Mouse (Mus musculus): ENCODE results near the gene Tsga10ip. TPM values are rescaled to one million over a fixed set of nuclear protein-coding genes. Genes with fewer than 3 reads are reported as not detected.
"Not testable (repeated sequence)": the region's sequence is repeated elsewhere in the genome, so short reads cannot be mapped to it uniquely, and the experiment has no call there.

The Tsga10ip gene
- polyA plus RNA-seq, 1 experiment from 2014 or later, result not detected

DNA sequence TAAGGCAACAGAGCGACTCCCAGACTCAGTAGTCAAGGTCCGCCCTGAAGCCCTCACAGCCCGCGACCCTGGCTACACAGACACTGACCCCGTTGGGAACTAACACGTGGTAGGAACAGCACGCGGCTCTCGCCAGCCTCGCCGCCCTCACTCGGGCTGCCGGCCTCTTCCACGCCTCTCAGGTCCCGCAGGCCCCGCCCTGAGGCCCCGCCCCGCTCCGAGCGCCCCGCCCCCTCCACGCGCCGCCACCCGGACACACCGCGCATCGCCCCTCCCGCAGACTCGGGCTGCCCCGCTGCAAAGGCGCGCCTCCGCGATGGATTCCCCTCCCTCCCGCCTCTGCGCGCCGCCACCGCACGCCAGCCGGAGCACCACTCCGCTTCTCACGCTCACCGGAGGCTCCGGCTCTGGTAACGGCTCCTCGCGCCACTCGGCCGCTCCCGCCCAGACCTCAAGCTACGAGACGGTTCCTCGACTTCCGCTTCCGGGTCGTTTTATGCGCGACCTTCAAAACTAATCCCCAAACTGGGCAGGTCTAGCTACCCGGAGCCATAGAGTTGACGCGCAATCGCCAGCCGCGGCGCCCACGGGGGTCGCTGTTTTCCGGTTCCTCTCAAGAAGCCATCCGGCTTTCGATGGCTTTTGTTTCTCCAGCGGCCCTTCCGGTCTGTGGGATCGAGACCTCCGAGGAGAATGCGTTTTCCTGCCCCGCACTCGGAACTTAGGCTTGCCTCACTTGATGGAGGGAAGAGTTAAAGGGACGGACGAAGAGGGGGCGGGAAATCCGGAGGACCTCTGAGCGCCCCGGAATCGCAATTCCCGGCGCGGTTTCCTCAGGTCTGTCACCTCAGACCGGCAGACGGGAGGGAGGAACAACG lies 35.9 kb downstream of the Tsga10ip start, which contains the start of gene Eif1ad:
Gene Eif1ad (plus strand): TSS at position 567 of the 878 bp plus-strand sequence.
- Histone ChIP-seq H3K27ac (ENCODE audit: low read length) (peak within 1 kb of the TSS; percentile 96), H3K4me1 (replicated peaks; ENCODE audit: control insufficient read depth, insufficient read depth, low read length) (peaks cover 22% of the 10 kb centered on the region), H3K36me3 (ENCODE audit: control insufficient read depth, insufficient read depth) (peaks cover 22% of the 10 kb centered on the region), H3K4me3 (replicated peaks; ENCODE audit: low read length) (peak within 1 kb of the TSS; percentile 92), H3K9me3 (ENCODE audit: control insufficient read depth, low read length) (no peaks in the 10 kb centered on the region), H3K27me3 (replicated peaks; ENCODE audit: control insufficient read depth, insufficient read depth, low read length) (no peaks in the 10 kb centered on the region), H3K4me2 (ENCODE audit: low read length) (peak within 1 kb of the TSS; percentile 96), H3K9ac (replicated peaks; ENCODE audit: low read depth, low read length) (peak within 1 kb of the TSS; percentile 76)
- peak; percentile 97 for ATAC-seq
- WGBS, result under 1% methylated on average over 86 of the region's 92 CpGs

DNA sequence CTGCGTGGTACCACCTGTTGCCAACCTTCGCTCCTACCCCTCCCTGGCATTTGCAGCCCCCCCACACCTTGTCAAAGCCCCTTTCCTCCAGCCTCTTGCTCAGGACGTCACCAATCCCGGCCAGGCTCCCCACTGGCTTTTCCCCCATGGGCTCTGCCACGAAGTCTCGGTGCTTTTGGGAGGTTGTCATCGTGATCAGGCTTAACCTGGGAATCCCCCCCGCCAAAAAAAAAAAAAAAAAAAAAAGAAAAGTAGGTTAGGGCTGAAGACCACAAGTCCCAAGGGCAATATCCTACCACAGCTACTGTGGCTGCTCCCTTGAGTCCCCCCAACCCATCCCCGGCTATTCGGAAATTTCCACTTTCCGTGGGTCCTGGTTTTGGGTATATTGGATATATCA lies 36.6 kb downstream of the Tsga10ip start:
- Histone ChIP-seq H3K27ac (ENCODE audit: low read length) (no peak overlapping the region), H3K9ac (replicated peaks; ENCODE audit: low read depth, low read length) (peak overlapping the region; percentile 76), H3K4me1 (replicated peaks; ENCODE audit: control insufficient read depth, insufficient read depth, low read length) (peaks cover 22% of the 10 kb centered on the region), H3K4me2 (ENCODE audit: low read length) (peak overlapping the region; percentile 96), H3K4me3 (replicated peaks; ENCODE audit: low read length) (peak overlapping the region; percentile 92), H3K27me3 (replicated peaks; ENCODE audit: control insufficient read depth, insufficient read depth, low read length) (no peaks in the 10 kb centered on the region), H3K9me3 (ENCODE audit: control insufficient read depth, low read length) (no peaks in the 10 kb centered on the region), H3K36me3 (ENCODE audit: control insufficient read depth, insufficient read depth) (peaks cover 18% of the 10 kb centered on the region)
- 11% methylated on average over 11 of the region's 11 CpGs for WGBS
- ATAC-seq, result no peak

DNA sequence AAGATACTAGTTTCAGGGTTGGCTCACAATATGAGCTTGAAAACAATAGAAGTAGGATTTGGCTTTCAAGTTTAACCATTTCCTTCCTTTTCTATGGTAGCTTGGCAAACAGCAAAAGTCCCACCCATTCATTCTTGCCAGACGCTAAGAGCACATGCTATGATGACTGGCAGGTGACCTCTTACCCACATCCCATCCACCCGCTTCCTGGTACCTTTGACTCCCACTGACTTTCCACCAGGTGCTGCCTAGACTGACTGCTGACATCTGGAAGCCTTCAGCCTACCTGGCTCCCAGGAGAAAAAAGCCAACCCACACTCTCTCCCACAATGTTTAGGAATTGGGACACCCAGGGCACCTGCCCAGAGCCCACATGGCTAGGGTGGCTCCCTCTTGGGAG lies 38.2 kb downstream of the Tsga10ip start:
- Histone ChIP-seq H3K4me2 (ENCODE audit: low read length) (no peak overlapping the region), H3K4me3 (replicated peaks; ENCODE audit: low read length) (no peak overlapping the region), H3K4me1 (replicated peaks; ENCODE audit: control insufficient read depth, insufficient read depth, low read length) (peaks cover 22% of the 10 kb centered on the region), H3K9me3 (ENCODE audit: control insufficient read depth, low read length) (no peaks in the 10 kb centered on the region), H3K36me3 (ENCODE audit: control insufficient read depth, insufficient read depth) (peaks cover 5% of the 10 kb centered on the region), H3K27ac (ENCODE audit: low read length) (no peak overlapping the region), H3K9ac (replicated peaks; ENCODE audit: low read depth, low read length) (no peak overlapping the region), H3K27me3 (replicated peaks; ENCODE audit: control insufficient read depth, insufficient read depth, low read length) (no peaks in the 10 kb centered on the region)
- 93% methylated on average over 2 of the region's 2 CpGs for whole genome bisulfite sequencing
- no peak for ATAC-seq

DNA sequence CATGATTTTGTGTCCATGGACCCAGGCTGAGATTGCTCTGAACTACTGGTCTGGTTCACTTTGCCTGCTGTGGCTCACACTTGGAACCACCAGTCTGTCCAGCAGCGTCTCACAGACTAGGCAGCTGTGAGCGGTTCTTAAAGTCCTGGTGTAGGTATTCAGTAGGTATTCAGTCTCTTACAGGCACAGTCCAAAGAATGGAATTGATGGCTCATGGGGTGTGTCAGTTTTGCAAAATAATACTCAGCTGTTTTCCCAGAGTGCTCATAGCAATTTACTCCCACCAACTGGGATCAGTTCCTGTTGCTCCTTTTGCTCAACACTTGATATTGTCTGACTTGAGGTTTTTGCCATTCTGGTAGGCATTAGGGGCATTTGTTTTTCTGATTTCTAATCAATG lies 40.1 kb downstream of the Tsga10ip start:
- no peak for ATAC-seq
- WGBS, result 87% methylated on average over 2 of the region's 2 CpGs
- H3K27ac ChIP-seq (ENCODE audit: low read length), result no peak overlapping the region
- no peaks in the 10 kb centered on the region for H3K36me3 ChIP-seq (ENCODE audit: control insufficient read depth, insufficient read depth)
- no peaks in the 10 kb centered on the region for H3K27me3 ChIP-seq (replicated peaks; ENCODE audit: control insufficient read depth, insufficient read depth, low read length)
- H3K9me3 ChIP-seq (ENCODE audit: control insufficient read depth, low read length), result no peaks in the 10 kb centered on the region
- H3K4me2 ChIP-seq (ENCODE audit: low read length), result no peak overlapping the region
- H3K9ac ChIP-seq (replicated peaks; ENCODE audit: low read depth, low read length), result no peak overlapping the region
- H3K4me1 ChIP-seq (replicated peaks; ENCODE audit: control insufficient read depth, insufficient read depth, low read length), result peaks cover 7% of the 10 kb centered on the region
- no peak overlapping the region for H3K4me3 ChIP-seq (replicated peaks; ENCODE audit: low read length)

DNA sequence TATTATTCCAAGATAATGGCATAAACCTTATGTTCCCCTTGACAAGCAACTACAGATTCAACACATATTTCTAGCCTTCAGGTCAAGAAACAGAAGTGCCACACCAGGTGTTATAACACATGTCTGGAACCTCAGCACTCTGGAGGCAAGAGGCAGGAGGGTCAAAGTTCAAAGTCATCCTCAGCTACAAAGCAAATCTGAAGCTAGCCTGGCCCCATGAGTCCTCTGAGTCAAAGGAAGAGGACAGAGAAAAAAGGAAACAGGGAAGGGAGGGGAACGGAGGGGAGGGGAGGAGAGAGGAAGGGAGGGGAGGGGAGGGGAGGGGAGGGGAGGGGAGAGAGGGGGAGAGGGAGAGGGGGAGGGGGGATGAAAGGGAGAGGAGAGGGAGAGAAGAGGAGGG lies 46.2 kb downstream of the Tsga10ip start:
- Histone ChIP-seq H3K4me3 (replicated peaks; ENCODE audit: low read length) (no peak overlapping the region), H3K9me3 (ENCODE audit: control insufficient read depth, low read length) (no peaks in the 10 kb centered on the region), H3K9ac (replicated peaks; ENCODE audit: low read depth, low read length) (no peak overlapping the region), H3K4me1 (replicated peaks; ENCODE audit: control insufficient read depth, insufficient read depth, low read length) (no peaks in the 10 kb centered on the region), H3K27ac (ENCODE audit: low read length) (no peak overlapping the region), H3K4me2 (ENCODE audit: low read length) (no peak overlapping the region), H3K27me3 (replicated peaks; ENCODE audit: control insufficient read depth, insufficient read depth, low read length) (no peaks in the 10 kb centered on the region), H3K36me3 (ENCODE audit: control insufficient read depth, insufficient read depth) (no peaks in the 10 kb centered on the region)
- ATAC-seq, result no peak
- no CpG with 5 or more reads among the region's 1 CpGs for WGBS

DNA sequence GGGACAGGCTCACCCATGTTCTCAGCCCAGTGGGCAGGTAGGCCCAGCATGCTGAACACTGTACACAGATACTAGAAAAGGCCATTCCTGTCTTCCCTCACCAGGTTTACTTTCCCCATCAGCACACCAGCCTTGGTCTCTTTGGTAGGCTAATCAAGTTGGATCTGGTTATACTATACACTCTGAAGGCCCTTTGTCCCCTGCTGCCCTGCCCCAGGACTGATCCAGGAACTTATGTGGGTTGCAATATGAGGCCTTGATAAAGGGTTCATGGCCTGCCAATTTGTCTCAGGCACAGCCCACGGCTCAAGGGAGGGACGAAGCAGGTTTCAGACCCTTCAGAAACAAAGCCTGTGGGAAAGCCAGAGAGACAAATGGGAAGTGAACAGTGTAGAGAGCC lies 48.7 kb downstream of the Tsga10ip start:
- 76% methylated on average over 2 of the region's 2 CpGs for WGBS
- no peak for ATAC-seq

DNA sequence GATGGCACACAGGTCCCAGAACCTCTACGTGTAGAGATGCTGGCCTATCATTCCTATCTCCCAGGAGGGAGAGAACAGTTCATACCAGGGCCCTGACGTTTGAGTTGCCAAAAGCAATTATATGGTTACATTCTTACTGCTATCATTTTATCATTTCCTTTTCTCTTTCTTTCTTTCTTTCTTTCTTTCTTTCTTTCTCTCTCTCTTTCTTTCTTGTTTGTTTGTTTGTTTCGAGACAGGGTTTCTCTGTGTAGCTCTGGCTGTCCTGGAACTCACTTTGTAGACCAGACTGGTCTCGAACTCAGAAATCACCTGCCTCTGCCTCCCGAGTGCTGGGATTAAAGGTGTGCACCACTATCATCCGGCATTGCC lies 52.8 kb downstream of the Tsga10ip start, which contains the start of gene Cst6:
Gene Cst6 (minus strand): TSS at position 73 of the 372 bp plus-strand sequence.
- H3K27ac ChIP-seq (ENCODE audit: low read length), result not testable (repeated sequence)
- 62% methylated on average over 6 of the region's 6 CpGs for WGBS
- peak within 1 kb of the TSS; percentile 74 for H3K4me2 ChIP-seq (ENCODE audit: low read length)

More for the DNA sequence above, 48.7 kb downstream of the Tsga10ip start:
- no peak overlapping the region for H3K4me2 ChIP-seq (ENCODE audit: low read length)
- peaks cover 6% of the 10 kb centered on the region for H3K4me1 ChIP-seq (replicated peaks; ENCODE audit: control insufficient read depth, insufficient read depth, low read length)
- H3K27ac ChIP-seq (ENCODE audit: low read length), result no peak overlapping the region
- H3K27me3 ChIP-seq (replicated peaks; ENCODE audit: control insufficient read depth, insufficient read depth, low read length), result no peaks in the 10 kb centered on the region
- no peaks in the 10 kb centered on the region for H3K36me3 ChIP-seq (ENCODE audit: control insufficient read depth, insufficient read depth)
- no peaks in the 10 kb centered on the region for H3K9me3 ChIP-seq (ENCODE audit: control insufficient read depth, low read length)
- no peak overlapping the region for H3K9ac ChIP-seq (replicated peaks; ENCODE audit: low read depth, low read length)
- H3K4me3 ChIP-seq (replicated peaks; ENCODE audit: low read length), result no peak overlapping the region

DNA sequence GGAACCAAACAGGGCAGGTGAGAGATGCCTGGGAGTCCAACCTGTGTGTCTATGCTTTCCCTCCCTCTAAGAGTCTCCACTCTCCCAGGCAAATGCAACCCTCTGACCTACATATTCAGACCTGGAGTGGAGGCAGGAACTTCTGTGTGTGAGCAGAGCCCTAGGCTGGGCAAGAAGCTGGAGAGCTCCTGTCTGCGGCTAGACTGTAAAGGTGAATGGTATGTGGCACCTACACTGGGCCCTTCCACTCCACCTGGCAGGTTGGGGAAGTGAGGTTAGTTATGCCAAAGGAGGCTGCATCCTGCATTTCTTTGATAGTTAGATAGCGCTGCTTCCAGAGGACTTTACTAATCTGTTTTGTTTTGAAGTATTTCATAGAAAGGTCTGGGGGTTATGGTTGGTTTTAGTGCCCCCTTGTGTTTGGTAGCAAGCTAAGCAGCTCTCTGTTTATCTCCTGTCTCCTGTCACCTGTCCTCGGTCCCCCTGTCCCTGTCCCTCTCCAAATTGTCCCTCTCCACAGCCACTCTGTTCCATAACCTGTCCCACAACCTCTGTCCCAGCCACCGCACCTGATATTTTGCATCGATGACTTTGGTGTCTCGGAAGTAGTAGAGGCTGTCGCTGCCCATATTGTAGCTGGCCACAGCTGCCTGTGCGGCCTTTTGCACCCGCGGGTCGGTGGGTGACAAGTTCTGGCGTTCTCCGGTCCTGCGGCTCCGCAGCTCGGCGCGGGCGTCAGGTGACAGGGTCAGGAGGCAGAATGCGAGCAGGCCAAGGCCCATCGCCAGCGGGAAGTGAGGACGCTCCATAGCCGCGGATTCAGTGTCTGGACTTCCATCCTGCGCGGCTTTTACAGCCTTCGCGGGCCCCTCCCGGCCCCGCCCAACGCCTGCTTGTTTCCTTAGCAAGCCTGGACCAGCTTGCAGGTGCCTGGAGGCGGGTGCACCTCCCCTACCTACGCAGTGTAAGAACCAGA lies 53.5 kb downstream of the Tsga10ip start:
- Histone ChIP-seq H3K4me3 (replicated peaks; ENCODE audit: low read length) (peak overlapping the region; percentile 41), H3K9me3 (ENCODE audit: control insufficient read depth, low read length) (no peaks in the 10 kb centered on the region), H3K27ac (ENCODE audit: low read length) (no peak overlapping the region), H3K4me1 (replicated peaks; ENCODE audit: control insufficient read depth, insufficient read depth, low read length) (peaks cover 6% of the 10 kb centered on the region), H3K36me3 (ENCODE audit: control insufficient read depth, insufficient read depth) (no peaks in the 10 kb centered on the region), H3K9ac (replicated peaks; ENCODE audit: low read depth, low read length) (peak overlapping the region; percentile 69), H3K4me2 (ENCODE audit: low read length) (peak overlapping the region; percentile 74), H3K27me3 (replicated peaks; ENCODE audit: control insufficient read depth, insufficient read depth, low read length) (no peaks in the 10 kb centered on the region)
- no peak for ATAC-seq
- 4% methylated on average over 34 of the region's 34 CpGs for WGBS

More for the DNA sequence above, 52.8 kb downstream of the Tsga10ip start, which contains the start of gene Cst6:
- Histone ChIP-seq H3K4me3 (replicated peaks; ENCODE audit: low read length) (peak within 1 kb of the TSS; percentile 41), H3K9ac (replicated peaks; ENCODE audit: low read depth, low read length) (peak within 1 kb of the TSS; percentile 69)
- not testable (repeated sequence) for H3K36me3 ChIP-seq (ENCODE audit: control insufficient read depth, insufficient read depth); H3K4me1 ChIP-seq (replicated peaks; ENCODE audit: control insufficient read depth, insufficient read depth, low read length); H3K9me3 ChIP-seq (ENCODE audit: control insufficient read depth, low read length); ATAC-seq; H3K27me3 ChIP-seq (replicated peaks; ENCODE audit: control insufficient read depth, insufficient read depth, low read length)

DNA sequence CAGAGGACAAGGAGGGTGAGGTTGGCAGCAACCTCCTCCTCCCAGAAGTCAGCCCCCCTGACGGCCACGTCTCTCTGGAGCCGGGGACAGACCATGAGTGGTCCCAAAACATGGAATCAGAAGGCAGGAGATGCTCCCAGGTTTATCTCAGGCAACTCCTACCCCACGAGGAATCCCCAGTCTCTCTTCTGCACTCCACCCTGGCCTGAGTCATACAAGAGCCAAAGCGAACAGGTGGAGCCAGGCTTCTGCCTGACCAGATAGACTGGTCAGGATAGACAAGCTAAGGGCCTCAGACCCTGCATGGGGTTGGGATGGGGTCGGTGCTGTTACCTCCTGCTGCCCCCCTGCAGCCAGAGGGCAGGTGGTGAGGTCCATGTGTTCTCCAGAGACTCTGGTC lies 54.3 kb downstream of the Tsga10ip start:
- Histone ChIP-seq H3K27me3 (replicated peaks; ENCODE audit: control insufficient read depth, insufficient read depth, low read length) (no peaks in the 10 kb centered on the region), H3K4me3 (replicated peaks; ENCODE audit: low read length) (no peak overlapping the region), H3K4me2 (ENCODE audit: low read length) (no peak overlapping the region), H3K4me1 (replicated peaks; ENCODE audit: control insufficient read depth, insufficient read depth, low read length) (peaks cover 6% of the 10 kb centered on the region), H3K9me3 (ENCODE audit: control insufficient read depth, low read length) (no peaks in the 10 kb centered on the region), H3K27ac (ENCODE audit: low read length) (no peak overlapping the region), H3K9ac (replicated peaks; ENCODE audit: low read depth, low read length) (no peak overlapping the region), H3K36me3 (ENCODE audit: control insufficient read depth, insufficient read depth) (no peaks in the 10 kb centered on the region)
- WGBS, result 85% methylated on average over 6 of the region's 6 CpGs
- no peak for ATAC-seq
